ENCODE assay signal across 8 mouse cellular contexts in the genomic region with DNA sequence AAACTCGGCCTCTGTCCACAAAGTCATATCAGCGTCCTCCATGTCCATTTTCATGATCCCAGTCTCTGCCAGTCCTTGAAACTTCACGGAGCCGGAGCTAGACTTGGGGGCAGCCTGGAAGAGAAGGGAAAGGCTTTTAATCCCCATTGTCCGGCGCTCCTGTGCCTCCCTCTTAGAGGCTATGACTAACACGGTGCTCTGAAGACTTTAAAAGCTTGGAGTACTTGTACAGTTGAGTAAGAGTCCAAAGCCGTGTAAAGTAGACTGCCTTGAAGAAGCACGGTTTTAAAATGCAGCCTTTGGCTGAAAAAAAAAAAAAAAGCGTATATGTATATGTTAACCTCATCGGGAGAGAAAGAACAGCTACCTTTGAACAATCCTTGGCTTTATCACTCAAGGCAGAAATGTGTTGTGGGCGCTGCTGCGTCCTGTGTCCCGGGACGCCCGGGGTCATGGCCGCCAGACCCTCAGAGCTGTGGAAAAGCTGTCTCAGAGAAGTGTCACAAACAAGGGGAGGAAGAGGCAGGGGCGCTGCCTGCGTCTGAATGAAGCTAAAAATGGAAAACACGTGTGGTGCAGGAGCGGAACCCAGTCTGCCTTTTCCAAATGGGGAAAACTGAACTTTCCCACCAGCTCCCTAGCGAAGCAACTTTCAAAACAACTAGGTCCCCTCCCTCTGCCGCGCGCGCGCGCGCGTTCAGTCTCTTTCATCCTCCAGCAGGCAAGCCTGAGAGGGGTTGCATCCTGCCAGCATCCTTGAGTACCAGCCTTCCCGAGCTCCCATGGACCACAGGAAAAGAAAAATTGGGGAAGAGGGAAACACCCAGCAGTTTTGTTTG.
DNase-seq lines count a peak whose midpoint lies in the region; ATAC-seq lines count a peak whose summit lies in the region.

No protein-coding gene starts in this region.

- no peak overlapping the region for H3K27ac ChIP-seq in heart, embryonic 14.5 days (replicated peaks in 1 of 2; ENCODE audit: control insufficient read depth in 1 of 2, insufficient read depth in 1 of 2, low read depth in 2 of 2, low read length in 2 of 2)
- no peak overlapping the region for H3K27ac ChIP-seq in midbrain, embryonic 11.5 days (ENCODE audit: low read depth, low read length)

- H3K36me3 ChIP-seq in heart, embryonic 14.5 days (ENCODE audit: control insufficient read depth, insufficient read depth, low read length) = no peaks in the 10 kb centered on the region
- no peaks in the 10 kb centered on the region for H3K36me3 ChIP-seq in midbrain, embryonic 11.5 days (ENCODE audit: control insufficient read depth, insufficient read depth, low read length)

- H3K4me3 ChIP-seq in heart, embryonic 14.5 days (ENCODE audit: control insufficient read depth in 1 of 2, insufficient read depth in 1 of 2, low read depth in 1 of 2, low read length in 2 of 2) = peak overlapping the region; percentile 46 to 63
- peak overlapping the region; percentile 50 for H3K4me3 ChIP-seq in midbrain, embryonic 11.5 days (ENCODE audit: low read depth, low read length)

- H3K9ac ChIP-seq in heart, embryonic 14.5 days (ENCODE audit: low read length) = peak overlapping the region; percentile 16; the same call in 1 of the 2 replicates
- H3K9ac ChIP-seq in midbrain, embryonic 11.5 days (ENCODE audit: low read length) = peak overlapping the region; percentile 1; the same call in 1 of the 2 replicates

- H3K4me1 ChIP-seq in heart, embryonic 14.5 days (ENCODE audit: control insufficient read depth in 2 of 2, insufficient read depth in 2 of 2, low read length in 2 of 2) = peaks cover 4 to 16% of the 10 kb centered on the region in 2 experiments; a peak in 3 of 4 replicates
- H3K4me1 ChIP-seq in midbrain, embryonic 11.5 days (ENCODE audit: control insufficient read depth, insufficient read depth, low read length) = peaks cover 10% of the 10 kb centered on the region; the same call in 1 of the 2 replicates

- H3K9me3 ChIP-seq in heart, embryonic 14.5 days (ENCODE audit: control insufficient read depth, low read length) = no peaks in the 10 kb centered on the region
- no peaks in the 10 kb centered on the region for H3K9me3 ChIP-seq in midbrain, embryonic 11.5 days (ENCODE audit: control insufficient read depth, low read length)

- 2% methylated on average over 31 of the region's 31 CpGs for WGBS in heart, embryonic 14.5 days
- under 1% methylated on average over 31 of the region's 31 CpGs for WGBS in midbrain, embryonic 11.5 days

- peak overlapping the region; percentile 96 for H3K4me2 ChIP-seq in heart, embryonic 14.5 days (ENCODE audit: low read length)
- peak overlapping the region; percentile 92 for H3K4me2 ChIP-seq in midbrain, embryonic 11.5 days

- peaks cover 41% of the 10 kb centered on the region; the same call in 1 of the 2 replicates for H3K27me3 ChIP-seq in heart, embryonic 14.5 days (ENCODE audit: control insufficient read depth, insufficient read depth, low read length)
- peaks cover 24% of the 10 kb centered on the region for H3K27me3 ChIP-seq in midbrain, embryonic 11.5 days (ENCODE audit: control insufficient read depth, insufficient read depth, low read length)

- DNase-seq in gastrocnemius, adult 18-20 months (ENCODE audit: low spot score) = peak; percentile 9
- DNase-seq in gastrocnemius, postnatal 4 days (ENCODE audit: low spot score in 2 of 2) = no peak
- peak; percentile 67 for DNase-seq in embryo, embryonic 10 days (ENCODE audit: low spot score)
- DNase-seq in kidney, postnatal 10 days = peak; percentile 63
- peak; percentile 95 for DNase-seq in midbrain, embryonic 11.5 days (ENCODE audit: low spot score, missing footprints)
- no peak for DNase-seq in left cerebral cortex, adult 9 months (ENCODE audit: low spot score in 2 of 2)

- no peak for ATAC-seq in heart, embryonic 14.5 days (ENCODE audit: insufficient number of reproducible peaks, insufficient read depth, low FRiP score, low read depth)
- no peak for ATAC-seq in midbrain, embryonic 11.5 days (ENCODE audit: low FRiP score)
- ATAC-seq in activated CD4-positive, CD25-positive, alpha-beta regulatory T cell, adult 4 months = no peak

Comparison
In these comparisons a context has a peak if more than half of its experiments do, and no peak if none do; other contexts are left out.
1. DNase-seq: peak in gastrocnemius, adult 18-20 months (single experiment), embryo, embryonic 10 days (single experiment), kidney, postnatal 10 days (single experiment) and midbrain, embryonic 11.5 days (single experiment); none in gastrocnemius, postnatal 4 days (0 of 2) and left cerebral cortex, adult 9 months (0 of 2).